Mouse (Mus musculus) CH12.LX (cell line): ENCODE measurements around the gene Bex6. TPM values are rescaled to one million over a fixed set of nuclear protein-coding genes. Genes with fewer than 3 reads are reported as not detected.

ENCODE experiments used
- DNase-seq: peaks from one replicate; pipeline ENCODE4 v3.0.0-alpha.2; 2013; ENCODE audit errors: extremely low read depth
- H3K27ac ChIP-seq: 2 replicates; pipeline ENCODE4 v1.5.1; 2012; ENCODE audit warnings: low read depth, mild to moderate bottlenecking, control low read depth, moderate library complexity; ENCODE audit not compliant: insufficient read depth
- H3K27me3 ChIP-seq: replicated peaks from 2 replicates; pipeline ENCODE3; 2012; ENCODE audit warnings: inconsistent platforms
- H3K36me3 ChIP-seq, 2 experiments: replicated peaks in 1 of 2; 2 replicates each; pipeline versions ENCODE3 to v1.6.1; 2012; ENCODE audit warnings: inconsistent platforms in 1 of 2, low read length in 1 of 2, mild to moderate bottlenecking in 1 of 2, mixed read lengths in 1 of 2, moderate library complexity in 1 of 2; ENCODE audit not compliant: control insufficient read depth in 1 of 2, insufficient read depth in 1 of 2
- H3K4me1 ChIP-seq, 2 experiments: 2 replicates each; pipeline ENCODE4 v1.6.1; 2012; ENCODE audit warnings: inconsistent platforms in 1 of 2, moderate library complexity in 1 of 2; ENCODE audit not compliant: insufficient read depth in 2 of 2, control insufficient read depth in 1 of 2
- H3K4me2 ChIP-seq: 2 replicates; pipeline ENCODE4 v1.6.1; 2012; ENCODE audit warnings: low read depth, mild to moderate bottlenecking, control low read depth; ENCODE audit not compliant: poor library complexity, insufficient read depth, severe bottlenecking
- H3K4me3 ChIP-seq, 3 experiments: fragments of 150-350 bp in 1 of 3; sonication (generic) in 1 of 3; replicated peaks in 1 of 3; 2 replicates each; pipeline versions ENCODE3 to v1.5.1; 2011 to 2012; ENCODE audit warnings: low read depth in 2 of 3, low read length in 2 of 3, mild to moderate bottlenecking in 2 of 3, moderate library complexity in 2 of 3, control low read depth in 1 of 3, improper control_type of control experiment in 1 of 3, inconsistent platforms in 1 of 3, mixed read lengths in 1 of 3; ENCODE audit not compliant: poor library complexity in 1 of 3
- H3K79me2 ChIP-seq: replicated peaks from 2 replicates; pipeline ENCODE4 v1.6.1; 2012; ENCODE audit warnings: mild to moderate bottlenecking, moderate library complexity; ENCODE audit not compliant: control insufficient read depth, poor library complexity, insufficient read depth, severe bottlenecking; ENCODE audit errors: extremely low read depth
- H3K9ac ChIP-seq: 2 replicates; pipeline ENCODE4 v1.6.1; 2012; ENCODE audit warnings: low read depth, mild to moderate bottlenecking, control low read depth, moderate library complexity; ENCODE audit not compliant: insufficient read depth
- H3K9me3 ChIP-seq: replicated peaks from 2 replicates; pipeline ENCODE3; 2012; ENCODE audit warnings: low read length, inconsistent platforms, mixed read lengths
- BHLHE40 ChIP-seq: IDR thresholded peaks from 2 replicates; pipeline ENCODE4 v1.6.1; 2011; ENCODE audit warnings: mild to moderate bottlenecking, low read depth, low read length, improper control_type of control experiment
- CHD1 ChIP-seq: IDR thresholded peaks from 2 replicates; pipeline ENCODE4 v1.6.1; 2012; ENCODE audit warnings: low read depth, low read length, improper control_type of control experiment, inconsistent platforms
- CHD2 ChIP-seq: IDR thresholded peaks from 2 replicates; pipeline ENCODE4 v1.6.1; 2011; ENCODE audit warnings: low read length, improper control_type of control experiment
- CTCF ChIP-seq, 2 experiments: IDR thresholded peaks in 1 of 2; conservative IDR thresholded peaks in 1 of 2; 2 replicates each; pipeline ENCODE4 v1.5.1; 2011 to 2012; ENCODE audit warnings: low read depth in 2 of 2, low read length in 2 of 2, improper control_type of control experiment in 1 of 2, inconsistent platforms in 1 of 2, mild to moderate bottlenecking in 1 of 2, moderate library complexity in 1 of 2
- E2F4 ChIP-seq: IDR thresholded peaks from 2 replicates; pipeline ENCODE4 v1.6.1; 2011; ENCODE audit warnings: low read depth, low read length, improper control_type of control experiment; ENCODE audit not compliant: insufficient replicate concordance
- ELF1 ChIP-seq: IDR thresholded peaks from 2 replicates; pipeline ENCODE4 v1.6.1; 2014; ENCODE audit warnings: low read depth, mild to moderate bottlenecking, inconsistent platforms, low read length, improper control_type of control experiment
- EP300 ChIP-seq: IDR thresholded peaks from 2 replicates; pipeline ENCODE4 v1.6.1; 2011; ENCODE audit warnings: low read length, improper control_type of control experiment
- ETS1 ChIP-seq: conservative IDR thresholded peaks from 2 replicates; pipeline ENCODE4 v1.6.1; 2012; ENCODE audit warnings: low read depth, mild to moderate bottlenecking, inconsistent platforms, low read length, improper control_type of control experiment, moderate library complexity
- GABPA ChIP-seq: IDR thresholded peaks from 2 replicates; pipeline ENCODE4 v1.6.1; 2012; ENCODE audit warnings: low read depth, low read length, improper control_type of control experiment, inconsistent platforms; ENCODE audit not compliant: insufficient replicate concordance
- HCFC1 ChIP-seq: IDR thresholded peaks from 2 replicates; pipeline ENCODE4 v1.6.1; 2012; ENCODE audit warnings: low read depth, mild to moderate bottlenecking, inconsistent platforms, low read length, improper control_type of control experiment
- IRF4 ChIP-seq: IDR thresholded peaks from 2 replicates; pipeline ENCODE4 v1.6.1; 2014; ENCODE audit warnings: low read depth, mild to moderate bottlenecking, inconsistent platforms, low read length, improper control_type of control experiment
- JUN ChIP-seq: IDR thresholded peaks from 2 replicates; pipeline ENCODE4 v1.6.1; 2011; ENCODE audit warnings: low read depth, mild to moderate bottlenecking, low read length, improper control_type of control experiment, moderate library complexity; ENCODE audit not compliant: insufficient read depth
- JUND ChIP-seq: conservative IDR thresholded peaks from 2 replicates; pipeline ENCODE4 v1.6.1; 2011; ENCODE audit warnings: low read depth, low read length, improper control_type of control experiment
- KAT2A ChIP-seq: IDR thresholded peaks from 2 replicates; pipeline ENCODE4 v1.6.1; 2012; ENCODE audit warnings: low read length, improper control_type of control experiment, inconsistent platforms; ENCODE audit not compliant: insufficient replicate concordance
- MAFK ChIP-seq: IDR thresholded peaks from 2 replicates; pipeline ENCODE4 v1.6.1; 2011; ENCODE audit warnings: low read length, improper control_type of control experiment; ENCODE audit not compliant: insufficient replicate concordance
- MAX ChIP-seq: IDR thresholded peaks from 2 replicates; pipeline ENCODE4 v1.6.1; 2011; ENCODE audit warnings: low read length, improper control_type of control experiment
- MAZ ChIP-seq: IDR thresholded peaks from 2 replicates; pipeline ENCODE4 v1.6.1; 2012; ENCODE audit warnings: low read depth, mild to moderate bottlenecking, inconsistent platforms, low read length, improper control_type of control experiment, moderate library complexity
- MEF2A ChIP-seq: IDR thresholded peaks from 2 replicates; pipeline ENCODE4 v1.6.1; 2014; ENCODE audit warnings: low read depth, mild to moderate bottlenecking, inconsistent platforms, low read length, improper control_type of control experiment, borderline replicate concordance
- MXI1 ChIP-seq: IDR thresholded peaks from 2 replicates; pipeline ENCODE4 v1.6.1; 2011; ENCODE audit warnings: mild to moderate bottlenecking, low read depth, low read length, improper control_type of control experiment
- MYC ChIP-seq: IDR thresholded peaks from 2 replicates; pipeline ENCODE4 v1.6.1; 2011; ENCODE audit warnings: low read depth, mild to moderate bottlenecking, improper control_type of control experiment, low read length
- NELFE ChIP-seq: IDR thresholded peaks from 2 replicates; pipeline ENCODE4 v1.6.1; 2011; ENCODE audit warnings: low read depth, low read length, improper control_type of control experiment
- NRF1 ChIP-seq: IDR thresholded peaks from 2 replicates; pipeline ENCODE4 v1.6.1; 2014; ENCODE audit warnings: low read depth, mild to moderate bottlenecking, inconsistent platforms, low read length, improper control_type of control experiment, moderate library complexity
- PAX5 ChIP-seq: IDR thresholded peaks from 2 replicates; pipeline ENCODE4 v1.6.1; 2012; ENCODE audit warnings: low read length, inconsistent platforms, mixed read lengths
- POLR2A ChIP-seq: IDR thresholded peaks from 2 replicates; pipeline ENCODE4 v1.6.1; 2011; ENCODE audit warnings: low read depth, mild to moderate bottlenecking, improper control_type of control experiment, low read length
- POLR2AphosphoS2 ChIP-seq: IDR thresholded peaks from 2 replicates; pipeline ENCODE4 v1.6.1; 2011; ENCODE audit warnings: low read depth, low read length, improper control_type of control experiment
- RAD21 ChIP-seq: IDR thresholded peaks from 2 replicates; pipeline ENCODE4 v1.6.1; 2011; ENCODE audit warnings: low read depth, mild to moderate bottlenecking, low read length, improper control_type of control experiment, moderate library complexity
- RCOR1 ChIP-seq: conservative IDR thresholded peaks from 2 replicates; pipeline ENCODE4 v1.6.1; 2012; ENCODE audit warnings: low read depth, mild to moderate bottlenecking, inconsistent platforms, low read length, improper control_type of control experiment
- SIN3A ChIP-seq: IDR thresholded peaks from 2 replicates; pipeline ENCODE4 v1.6.1; 2012; ENCODE audit warnings: low read length, improper control_type of control experiment, inconsistent platforms
- SMC3 ChIP-seq: IDR thresholded peaks from 2 replicates; pipeline ENCODE4 v1.6.1; 2011; ENCODE audit warnings: low read depth, low read length, improper control_type of control experiment
- TBP ChIP-seq: conservative IDR thresholded peaks from 2 replicates; pipeline ENCODE4 v1.6.1; 2011; ENCODE audit warnings: low read depth, low read length, improper control_type of control experiment
- TCF12 ChIP-seq: IDR thresholded peaks from 2 replicates; pipeline ENCODE4 v1.6.1; 2014; ENCODE audit warnings: low read depth, mild to moderate bottlenecking, inconsistent platforms, low read length, improper control_type of control experiment
- UBTF ChIP-seq: IDR thresholded peaks from 2 replicates; pipeline ENCODE4 v1.6.1; 2012; ENCODE audit warnings: low read depth, mild to moderate bottlenecking, inconsistent platforms, low read length, improper control_type of control experiment, moderate library complexity
- USF1 ChIP-seq: IDR thresholded peaks from 2 replicates; pipeline ENCODE4 v1.6.1; 2014; ENCODE audit warnings: low read depth, mild to moderate bottlenecking, inconsistent platforms, low read length, improper control_type of control experiment
- USF2 ChIP-seq: conservative IDR thresholded peaks from 2 replicates; pipeline ENCODE4 v1.6.1; 2011; ENCODE audit warnings: low read depth, low read length, improper control_type of control experiment
- ZC3H11A ChIP-seq: IDR thresholded peaks from 2 replicates; pipeline ENCODE4 v1.6.1; 2012; ENCODE audit warnings: low read depth, mild to moderate bottlenecking, inconsistent platforms, low read length, improper control_type of control experiment
- ZKSCAN1 ChIP-seq: IDR thresholded peaks from 2 replicates; pipeline ENCODE4 v1.6.1; 2012; ENCODE audit warnings: low read depth, inconsistent platforms, low read length, improper control_type of control experiment, borderline replicate concordance
- ZMIZ1 ChIP-seq: IDR thresholded peaks from 2 replicates; pipeline ENCODE4 v1.6.1; 2012; ENCODE audit warnings: low read depth, mild to moderate bottlenecking, inconsistent platforms, low read length, improper control_type of control experiment
- ZNF384 ChIP-seq: IDR thresholded peaks from 2 replicates; pipeline ENCODE4 v1.6.1; 2012; ENCODE audit warnings: low read depth, low read length, improper control_type of control experiment, inconsistent platforms
- dilution Hi-C: fragments of 300-500 bp; cut with MboI; formaldehyde crosslinking; loops from 2 replicates; pipeline ENCODE4 v1.14.3; 2020; ENCODE audit warnings: low sequenced_read_pairs; ENCODE audit not compliant: extremely low pct_unique_long_range_greater_than_20kb, extremely low pct_ligation_motif_present
- in situ Hi-C: fragments of 300-500 bp; cut with MboI; formaldehyde crosslinking; loops from 3 replicates; pipeline ENCODE4 v1.14.3; 2019; ENCODE audit warnings: low sequenced_read_pairs, low pct_ligation_motif_present, low pct_unique_long_range_greater_than_20kb, mixed read lengths
- polyA plus RNA-seq: library from polyadenylated mRNA; unstranded; fragments of >175 nt; gene quantifications from 2 replicates; pipeline ENCODE4 v1.2.1, GENCODE M21; 2012; ENCODE audit warnings: low read depth; ENCODE audit not compliant: insufficient read length
- total RNA-seq, 2 experiments: library from RNA; depleted of rRNA; stranded (reverse); fragments of 300-350 nt in 1 of 2; fragments of >200 nt in 1 of 2; gene quantifications; 2 replicates each; pipeline ENCODE4 v1.2.3; 2012 to 2014

Gene Bex6
- total and polyA plus RNA-seq, 3 experiments = not detected

DNA sequence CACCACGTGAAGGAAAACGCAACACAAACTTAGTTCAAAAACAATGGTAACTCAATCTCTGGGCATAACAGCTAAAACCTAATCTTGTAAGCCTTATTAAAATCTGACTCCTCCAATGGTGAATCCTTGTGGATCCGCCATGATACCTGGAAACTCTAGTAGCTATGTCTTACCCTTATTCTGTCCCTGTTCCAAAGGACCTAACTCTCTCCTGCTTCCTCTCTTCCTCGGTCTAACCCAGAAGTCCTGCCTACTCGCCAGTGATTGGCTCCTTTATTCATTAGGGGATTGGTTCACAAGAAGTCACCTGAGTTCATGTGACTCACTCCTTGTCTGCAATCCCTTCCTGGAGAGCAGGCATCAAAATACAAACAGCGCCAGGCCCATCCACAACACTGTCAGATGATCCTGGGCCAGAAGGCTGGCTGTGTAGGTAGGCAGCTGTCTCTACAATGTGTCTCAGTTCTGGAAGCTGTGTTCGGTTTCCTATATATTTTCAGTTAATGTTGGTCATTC lies 43.7 kb upstream of the Bex6 start:
- peaks cover 2% of the 10 kb centered on the region for H3K27me3 ChIP-seq
- H3K9ac ChIP-seq = no peak overlapping the region
- in situ Hi-C loops (no loop called here), dilution Hi-C loops (no loop called here)
- H3K36me3 ChIP-seq = peaks cover 0 to 2% of the 10 kb centered on the region in 2 experiments
- no peaks in the 10 kb centered on the region for H3K9me3 ChIP-seq
- peaks cover 0 to 7% of the 10 kb centered on the region in 2 experiments; a peak in 3 of 4 replicates for H3K4me1 ChIP-seq
- H3K4me3 ChIP-seq = no peak overlapping the region
- H3K4me2 ChIP-seq = no peak overlapping the region
- no peak overlapping the region for H3K27ac ChIP-seq
- no peak for TF ChIP-seq JUN
- TF ChIP-seq EP300 = no peak
- no peak for TF ChIP-seq ZNF384
- no peak for TF ChIP-seq JUND
- TF ChIP-seq PAX5 = no peak
- TF ChIP-seq UBTF = no peak
- TF ChIP-seq MAX = no peak
- no peak for TF ChIP-seq GABPA
- TF ChIP-seq MAZ = no peak
- 0 out of 2 replicates have a peak, but pooled peaks have one; percentile 51 for TF ChIP-seq TBP
- no peak for TF ChIP-seq KAT2A
- TF ChIP-seq HCFC1 = no peak
- TF ChIP-seq MYC = no peak
- no peak for TF ChIP-seq RAD21
- no peak for TF ChIP-seq E2F4
- peak; percentile 37 for TF ChIP-seq TCF12
- peak; percentile 52; the same call in 1 of the 2 replicates for TF ChIP-seq POLR2A
- TF ChIP-seq NRF1 = no peak
- no peak for TF ChIP-seq ZKSCAN1
- TF ChIP-seq CHD1 = no peak
- TF ChIP-seq POLR2AphosphoS2 = no peak
- no peak for TF ChIP-seq IRF4
- TF ChIP-seq MEF2A = no peak
- TF ChIP-seq ZC3H11A = no peak
- peak; percentile 52; the same call in 1 of the 2 replicates for TF ChIP-seq BHLHE40
- no peak for TF ChIP-seq ZMIZ1
- TF ChIP-seq MAFK = no peak
- TF ChIP-seq ETS1 = no peak
- no peak for TF ChIP-seq MXI1
- TF ChIP-seq USF2 = no peak
- TF ChIP-seq RCOR1 = no peak
- no peak for TF ChIP-seq NELFE
- TF ChIP-seq SMC3 = no peak
- no peak for TF ChIP-seq CTCF (conservative IDR thresholded peaks at IDR 0.05 in 1 of 2, IDR thresholded peaks at IDR 0.05 in 1 of 2; ENCODE audit: low read depth in 2 of 2, low read length in 2 of 2)
- peak; percentile 56 for TF ChIP-seq ELF1
- TF ChIP-seq USF1 = peak; percentile 58
- no peak for TF ChIP-seq CHD2
- no peak for TF ChIP-seq SIN3A
- TF ChIP-seq, all 38 proteins: peak for 6
- DNase-seq = no peak
- no peaks in the 10 kb centered on the region for H3K79me2 ChIP-seq
